Mouse (Mus musculus) olfactory bulb, adult 2 months (tissue): ENCODE measurements around the gene Bud23.

Experiments used
- CTCF ChIP-seq: fragments of 200-500 bp; IDR thresholded peaks from 2 replicates; pipeline ENCODE4 v1.5.1; 2012; ENCODE audit warnings: low read depth, mild to moderate bottlenecking, low read length, moderate library complexity; ENCODE audit not compliant: insufficient read depth
- POLR2A ChIP-seq: fragments of 200-500 bp; IDR thresholded peaks from 2 replicates; pipeline ENCODE4 v1.6.1; 2012; ENCODE audit warnings: mild to moderate bottlenecking, low read depth, low read length, moderate library complexity; ENCODE audit not compliant: insufficient read depth

DNA sequence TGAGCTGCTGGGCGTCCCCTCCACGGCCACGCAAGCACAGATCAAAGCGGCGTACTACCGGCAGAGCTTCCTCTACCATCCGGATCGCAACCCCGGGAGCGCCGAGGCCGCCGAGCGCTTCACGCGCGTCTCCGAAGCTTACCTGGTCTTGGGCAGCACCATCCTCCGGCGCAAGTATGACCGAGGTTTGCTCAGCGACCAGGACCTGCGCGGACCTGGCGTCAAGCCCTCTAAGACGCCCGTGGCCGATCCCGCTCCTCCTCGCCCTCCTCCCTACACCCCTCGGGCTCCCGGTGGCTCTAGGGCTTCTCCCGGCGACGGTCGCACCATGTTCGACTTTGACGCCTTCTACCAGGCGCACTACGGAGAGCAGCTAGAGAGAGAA, 385 bp downstream of the Bud23 start:
- no peak for TF ChIP-seq POLR2A
- TF ChIP-seq CTCF = no peak
